Mouse (Mus musculus) forebrain, embryonic 12.5 days (tissue): ENCODE results near the gene Ttn. TPM values are rescaled to one million over a fixed set of nuclear protein-coding genes. Genes with fewer than 3 reads are reported as not detected.
"Not testable (repeated sequence)": the region's sequence is repeated elsewhere in the genome, so short reads cannot be mapped to it uniquely, and the experiment has no call there.

Source experiments
- ATAC-seq: fragments of 200-750 bp; cut with Nextera tagmentation; 2 replicates; pipeline ENCODE4 v1.8.0; 2017; ENCODE audit warnings: moderate TSS enrichment; ENCODE audit not compliant: low FRiP score
- H3K27ac ChIP-seq: fragments of 300-500 bp; sonication (generic); 2 replicates; pipeline ENCODE4 v1.5.1; 2016; ENCODE audit warnings: mild to moderate bottlenecking
- H3K27me3 ChIP-seq: fragments of 300-500 bp; sonication (generic); 2 replicates; pipeline ENCODE4 v1.6.1; 2016; ENCODE audit warnings: mild to moderate bottlenecking
- H3K36me3 ChIP-seq: fragments of 300-500 bp; sonication (generic); replicated peaks from 2 replicates; pipeline ENCODE4 v1.6.1; 2016; ENCODE audit warnings: mild to moderate bottlenecking
- H3K4me1 ChIP-seq: fragments of 300-500 bp; sonication (generic); 2 replicates; pipeline ENCODE4 v1.6.1; 2016
- H3K4me2 ChIP-seq: fragments of 300-500 bp; sonication (generic); 2 replicates; pipeline ENCODE4 v1.6.1; 2016; ENCODE audit warnings: mild to moderate bottlenecking, moderate library complexity
- H3K4me3 ChIP-seq: fragments of 300-500 bp; sonication (generic); replicated peaks from 2 replicates; pipeline ENCODE4 v1.5.1; 2016; ENCODE audit warnings: mild to moderate bottlenecking
- H3K9ac ChIP-seq: fragments of 300-500 bp; sonication (generic); 2 replicates; pipeline ENCODE4 v1.6.1; 2016; ENCODE audit warnings: mild to moderate bottlenecking
- H3K9me3 ChIP-seq: fragments of 300-500 bp; sonication (generic); 2 replicates; pipeline ENCODE4 v1.6.1; 2016
- WGBS: fragments of 180-500 bp; shearing (Covaris S2); methylation state at CpG from one replicate; pipeline ENCODE4 v1.1.7; 2016; 5-methylcytosine and 5-hydroxymethylcytosine counted together
- polyA plus RNA-seq: library from polyadenylated mRNA; unstranded; fragments of >200 nt; fragmentation: Nextera tagmentation; extraction: Ambion mirVana; gene quantifications from 2 replicates; pipeline ENCODE4 v1.2.1, GENCODE M21; 2016

The Ttn gene
- 0.21 and 1.2 TPM in 2 replicates for polyA plus RNA-seq

- no peak for ATAC-seq
- Histone ChIP-seq H3K4me2 (no peak within 1 kb of the TSS), H3K9me3 (no peaks in the 10 kb centered on the region), H3K4me3 (no peak within 1 kb of the TSS), H3K27me3 (no peaks in the 10 kb centered on the region), H3K27ac (no peak within 1 kb of the TSS), H3K36me3 (no peaks in the 10 kb centered on the region), H3K9ac (no peak within 1 kb of the TSS), H3K4me1 (no peaks in the 10 kb centered on the region)
- WGBS = 83% methylated on average over 18 of the region's 18 CpGs
Observed at GRCm38 (mm10) chr2:76982391-76983145, at the start of gene Ttn. Ttn (minus strand) TSS chr2:76982547.

GRCm38 (mm10) chr2:77020649-77021048 is 38.3 kb upstream of the Ttn start:
- H3K4me3 ChIP-seq = no peak overlapping the region
- no peak overlapping the region for H3K9ac ChIP-seq
- no peaks in the 10 kb centered on the region for H3K36me3 ChIP-seq
- no peak overlapping the region for H3K27ac ChIP-seq
- no peaks in the 10 kb centered on the region for H3K27me3 ChIP-seq
- WGBS = 86% methylated on average over 2 of the region's 2 CpGs
- H3K4me2 ChIP-seq = no peak overlapping the region
- no peaks in the 10 kb centered on the region for H3K4me1 ChIP-seq
- no peaks in the 10 kb centered on the region for H3K9me3 ChIP-seq
- ATAC-seq = no peak

- ATAC-seq = no peak
Observed at GRCm38 (mm10) chr2:77017735-77018134, 35.4 kb upstream of the Ttn start.

GRCm38 (mm10) chr2:77013449-77013848 is 31.1 kb upstream of the Ttn start:
- H3K27ac ChIP-seq, H3K27me3 ChIP-seq, H3K4me3 ChIP-seq, H3K9ac ChIP-seq, H3K36me3 ChIP-seq, H3K4me2 ChIP-seq, H3K4me1 ChIP-seq, H3K9me3 ChIP-seq, ATAC-seq: not testable (repeated sequence)
- 86% methylated on average over 6 of the region's 6 CpGs for WGBS

More at GRCm38 (mm10) chr2:77017735-77018134, 35.4 kb upstream of the Ttn start:
- H3K4me2 ChIP-seq = no peak overlapping the region
- H3K4me3 ChIP-seq = no peak overlapping the region
- H3K4me1 ChIP-seq = no peaks in the 10 kb centered on the region
- H3K9ac ChIP-seq = no peak overlapping the region
- H3K9me3 ChIP-seq = no peaks in the 10 kb centered on the region
- no peaks in the 10 kb centered on the region for H3K27me3 ChIP-seq
- no peak overlapping the region for H3K27ac ChIP-seq
- WGBS = 62% methylated on average over 4 of the region's 4 CpGs
- H3K36me3 ChIP-seq = no peaks in the 10 kb centered on the region

GRCm38 (mm10) chr2:77011981-77012380 is 29.6 kb upstream of the Ttn start:
- H3K4me1 ChIP-seq = no peaks in the 10 kb centered on the region
- no peak for ATAC-seq
- no peak overlapping the region for H3K9ac ChIP-seq
- no peak overlapping the region for H3K4me3 ChIP-seq
- H3K27me3 ChIP-seq = no peaks in the 10 kb centered on the region
- no peaks in the 10 kb centered on the region for H3K9me3 ChIP-seq
- no peak overlapping the region for H3K4me2 ChIP-seq
- H3K36me3 ChIP-seq = no peaks in the 10 kb centered on the region
- 51% methylated on average over 5 of the region's 5 CpGs for WGBS
- no peak overlapping the region for H3K27ac ChIP-seq

- no peak for ATAC-seq
- Histone ChIP-seq H3K4me3 (no peak overlapping the region), H3K27me3 (no peaks in the 10 kb centered on the region), H3K36me3 (no peaks in the 10 kb centered on the region), H3K9me3 (no peaks in the 10 kb centered on the region), H3K4me2 (no peak overlapping the region), H3K27ac (no peak overlapping the region), H3K9ac (no peak overlapping the region), H3K4me1 (no peaks in the 10 kb centered on the region)
- WGBS = 69% methylated on average over 7 of the region's 7 CpGs
Observed at GRCm38 (mm10) chr2:77007015-77007414, 24.7 kb upstream of the Ttn start.

- no peak for ATAC-seq
- Histone ChIP-seq H3K4me2 (no peak overlapping the region), H3K36me3 (no peaks in the 10 kb centered on the region), H3K9ac (no peak overlapping the region), H3K4me1 (no peaks in the 10 kb centered on the region), H3K27ac (no peak overlapping the region), H3K9me3 (no peaks in the 10 kb centered on the region), H3K4me3 (no peak overlapping the region), H3K27me3 (no peaks in the 10 kb centered on the region)
- WGBS = 60% methylated on average over 2 of the region's 2 CpGs
Observed at GRCm38 (mm10) chr2:77003148-77003547, 20.8 kb upstream of the Ttn start.

- Histone ChIP-seq H3K27ac (no peak overlapping the region), H3K36me3 (no peaks in the 10 kb centered on the region), H3K9ac (no peak overlapping the region), H3K9me3 (no peaks in the 10 kb centered on the region), H3K4me1 (no peaks in the 10 kb centered on the region), H3K27me3 (no peaks in the 10 kb centered on the region), H3K4me3 (no peak overlapping the region), H3K4me2 (no peak overlapping the region)
- no peak for ATAC-seq
- 79% methylated on average over 5 of the region's 5 CpGs for WGBS
Observed at GRCm38 (mm10) chr2:76998351-76998750, 16.0 kb upstream of the Ttn start.

- Histone ChIP-seq H3K27ac (no peak overlapping the region), H3K9ac (no peak overlapping the region), H3K4me2 (no peak overlapping the region), H3K4me1 (no peaks in the 10 kb centered on the region), H3K27me3 (no peaks in the 10 kb centered on the region), H3K9me3 (no peaks in the 10 kb centered on the region), H3K4me3 (no peak overlapping the region), H3K36me3 (no peaks in the 10 kb centered on the region)
- no peak for ATAC-seq
- WGBS = 80% methylated on average over 5 of the region's 5 CpGs
Observed at GRCm38 (mm10) chr2:76992493-76993201, 10.3 kb upstream of the Ttn start.

- Histone ChIP-seq H3K9ac (no peak overlapping the region), H3K27ac (no peak overlapping the region), H3K4me1 (no peaks in the 10 kb centered on the region), H3K4me2 (no peak overlapping the region), H3K27me3 (no peaks in the 10 kb centered on the region), H3K36me3 (no peaks in the 10 kb centered on the region), H3K4me3 (no peak overlapping the region), H3K9me3 (no peaks in the 10 kb centered on the region)
- ATAC-seq = no peak
- 92% methylated on average over 4 of the region's 4 CpGs for WGBS
Observed at GRCm38 (mm10) chr2:76987317-76987716, 5.0 kb upstream of the Ttn start.

GRCm38 (mm10) chr2:76984384-76984783 is 2.0 kb upstream of the Ttn start:
- no peaks in the 10 kb centered on the region for H3K4me1 ChIP-seq
- H3K27ac ChIP-seq = no peak overlapping the region
- no peaks in the 10 kb centered on the region for H3K36me3 ChIP-seq
- WGBS = 80% methylated on average over 5 of the region's 5 CpGs
- no peak overlapping the region for H3K9ac ChIP-seq
- H3K27me3 ChIP-seq = no peaks in the 10 kb centered on the region
- H3K4me3 ChIP-seq = no peak overlapping the region
- H3K9me3 ChIP-seq = no peaks in the 10 kb centered on the region
- H3K4me2 ChIP-seq = no peak overlapping the region
- ATAC-seq = no peak

GRCm38 (mm10) chr2:76983601-76984000 is 1.3 kb upstream of the Ttn start:
- WGBS = 70% methylated on average over 5 of the region's 5 CpGs
- Histone ChIP-seq H3K4me1 (no peaks in the 10 kb centered on the region), H3K9ac (no peak overlapping the region), H3K36me3 (no peaks in the 10 kb centered on the region), H3K4me3 (no peak overlapping the region), H3K9me3 (no peaks in the 10 kb centered on the region), H3K27me3 (no peaks in the 10 kb centered on the region), H3K4me2 (no peak overlapping the region), H3K27ac (no peak overlapping the region)
- no peak for ATAC-seq

- Histone ChIP-seq H3K27ac (no peak overlapping the region), H3K27me3 (no peaks in the 10 kb centered on the region), H3K9ac (no peak overlapping the region), H3K9me3 (no peaks in the 10 kb centered on the region), H3K4me1 (no peaks in the 10 kb centered on the region), H3K4me3 (no peak overlapping the region), H3K36me3 (no peaks in the 10 kb centered on the region), H3K4me2 (no peak overlapping the region)
- 76% methylated on average over 5 of the region's 5 CpGs for WGBS
- ATAC-seq = no peak
Observed at GRCm38 (mm10) chr2:76981717-76982116, 630 bp downstream of the Ttn start.
